ENCODE assay signal across 22 mouse cellular contexts in genomic region chr2:133138877-133139276, GRCm38 (mm10).
"Had no signal": no experiment of that assay in that cellular context is flagged by ENCODE, and none has a peak within 500 bp of the region (broad histone marks: within the 10 kb centered on the region; RNA-seq: fewer than 3 reads in every experiment).

No protein-coding gene starts in this region.

- H3K36me3 ChIP-seq: limb, embryonic 12.5 days; limb, embryonic 15.5 days; midbrain, embryonic 12.5 days; midbrain, embryonic 15.5 days; neural tube, embryonic 12.5 days; neural tube, embryonic 15.5 days had no signal

- H3K9ac ChIP-seq: limb, embryonic 12.5 days; limb, embryonic 15.5 days; liver, embryonic 14.5 days; liver, postnatal 0 days; lung, embryonic 14.5 days; midbrain, embryonic 12.5 days; midbrain, embryonic 15.5 days; neural tube, embryonic 12.5 days; neural tube, embryonic 15.5 days had no signal

- ATAC-seq: liver, postnatal 0 days; lung, postnatal 0 days; midbrain, embryonic 15.5 days had no signal

- H3K9me3 ChIP-seq: limb, embryonic 12.5 days; limb, embryonic 15.5 days; midbrain, embryonic 12.5 days; midbrain, embryonic 15.5 days; neural tube, embryonic 12.5 days; neural tube, embryonic 15.5 days had no signal

- DNase-seq: kidney, postnatal 14 days; kidney, postnatal 4 days; left cerebral cortex, postnatal 4 days; liver, postnatal 0 days; lung, embryonic 14.5 days; right cerebral cortex, adult 18-20 months; right cerebral cortex, postnatal 14 days; right cerebral cortex, postnatal 4 days; thymus, adult 2 months; thymus, postnatal 14 days; thymus, postnatal 4 days had no signal

- H3K4me2 ChIP-seq: limb, embryonic 12.5 days; limb, embryonic 15.5 days; liver, embryonic 11.5 days; lung, embryonic 14.5 days; midbrain, embryonic 12.5 days; midbrain, embryonic 15.5 days; neural tube, embryonic 12.5 days; neural tube, embryonic 15.5 days had no signal

- H3K27me3 ChIP-seq: limb, embryonic 15.5 days; midbrain, embryonic 12.5 days; midbrain, embryonic 15.5 days; neural tube, embryonic 12.5 days; neural tube, embryonic 15.5 days had no signal

- H3K27ac ChIP-seq: limb, embryonic 12.5 days; limb, embryonic 15.5 days; liver, embryonic 14.5 days; macrophage; midbrain, embryonic 12.5 days; midbrain, embryonic 15.5 days; neural tube, embryonic 12.5 days; neural tube, embryonic 15.5 days; stomach, postnatal 0 days had no signal

- H3K4me1 ChIP-seq: limb, embryonic 15.5 days; midbrain, embryonic 12.5 days; midbrain, embryonic 15.5 days; neural tube, embryonic 12.5 days; neural tube, embryonic 15.5 days had no signal

- H3K4me3 ChIP-seq: limb, embryonic 12.5 days; limb, embryonic 15.5 days; midbrain, embryonic 12.5 days; midbrain, embryonic 15.5 days; neural tube, embryonic 12.5 days; neural tube, embryonic 15.5 days had no signal
